Comparison of ENCODE assay signal across 8 mouse cellular contexts in the genomic region with DNA sequence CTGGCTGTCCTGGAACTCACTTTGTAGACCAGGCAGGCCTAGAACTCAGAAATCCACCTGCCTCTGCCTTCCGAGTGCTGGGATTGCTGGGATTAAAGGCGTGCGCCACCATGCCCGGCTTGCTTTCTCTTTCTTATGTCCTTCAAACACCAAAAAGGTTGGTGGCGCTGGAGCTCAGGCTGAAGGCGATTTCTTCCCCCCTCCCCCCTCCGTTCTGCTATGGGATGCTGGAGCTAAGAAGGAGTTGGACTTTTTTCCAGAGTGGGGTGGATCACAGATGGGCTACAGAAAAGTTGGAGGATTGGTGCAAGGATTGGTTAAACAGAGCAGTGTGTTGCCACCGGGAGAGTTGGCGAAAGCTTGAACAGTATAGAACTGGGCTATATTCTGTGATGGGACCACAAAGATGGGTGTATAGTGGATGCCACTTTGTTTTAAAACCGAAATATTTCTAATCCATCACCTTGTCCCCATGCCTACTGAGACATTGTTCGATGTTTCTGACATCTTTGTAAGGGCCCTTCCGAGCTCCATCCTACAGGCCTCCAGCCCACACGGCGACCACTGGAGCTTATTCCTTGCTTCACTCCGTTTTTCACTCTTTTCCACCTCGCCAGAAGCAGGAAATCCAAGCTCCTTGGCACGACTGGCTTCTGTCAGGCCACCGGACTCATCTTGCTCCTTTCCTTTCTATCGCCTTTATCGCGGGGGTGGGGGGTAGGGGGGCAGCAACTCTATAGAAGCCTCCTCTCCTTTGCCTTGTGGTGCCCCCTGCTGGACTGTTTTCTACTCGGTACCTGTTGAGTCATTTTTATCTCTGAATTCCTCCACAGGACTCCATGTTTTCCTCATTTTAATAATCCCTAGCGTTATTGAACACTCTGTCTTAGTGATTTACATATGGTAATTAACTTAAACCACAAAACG. TPM values are rescaled to one million over a fixed set of nuclear protein-coding genes. Genes with fewer than 3 reads are reported as not detected.
DNase-seq lines count a peak whose midpoint lies in the region; ATAC-seq and TF ChIP-seq lines count a peak whose summit lies in the region.

No protein-coding gene starts in this region.

- DNase-seq in layer of hippocampus, adult 11-12 months (ENCODE audit: low spot score) = peak; percentile 61
- DNase-seq in layer of hippocampus, adult 9-11 months = no peak
- peak; percentile 74 for DNase-seq in Muller cell, postnatal 12 days (ENCODE audit: inconsistent ontology term)
- peak; percentile 87 for DNase-seq in embryonic facial prominence, embryonic 11.5 days (ENCODE audit: low spot score)
- DNase-seq in heart, postnatal 4 days = peak; percentile 81
- peak; percentile 58 to 64 for DNase-seq in urinary bladder, postnatal 36 days (ENCODE audit: low spot score in 2 of 2)

- H3K4me2 ChIP-seq in embryonic facial prominence, embryonic 11.5 days (ENCODE audit: low read depth, low read length) = peak overlapping the region; percentile 16; the same call in 1 of the 2 replicates
- H3K4me2 ChIP-seq in liver, embryonic 16.5 days (ENCODE audit: low read depth, low read length) = peak overlapping the region; percentile 37

- no peak for ATAC-seq in embryonic facial prominence, embryonic 11.5 days (replicated peaks; ENCODE audit: insufficient number of reproducible peaks, low FRiP score, low TSS enrichment, low read depth)
- ATAC-seq in liver, embryonic 16.5 days (ENCODE audit: low read depth) = no peak

- no peak overlapping the region for H3K4me3 ChIP-seq in embryonic facial prominence, embryonic 11.5 days (ENCODE audit: low read depth, low read length)
- H3K4me3 ChIP-seq in liver, embryonic 16.5 days (ENCODE audit: low read depth, low read length) = no peak overlapping the region
- H3K4me3 ChIP-seq in olfactory bulb, adult 2 months (ENCODE audit: insufficient read depth, low read depth, low read length) = no peak overlapping the region

- no peaks in the 10 kb centered on the region for H3K4me1 ChIP-seq in embryonic facial prominence, embryonic 11.5 days (ENCODE audit: control insufficient read depth, insufficient read depth, low read length)
- H3K4me1 ChIP-seq in liver, embryonic 16.5 days (ENCODE audit: control insufficient read depth, low read depth, low read length) = peaks cover 4% of the 10 kb centered on the region; the same call in 1 of the 2 replicates
- H3K4me1 ChIP-seq in olfactory bulb, adult 2 months (ENCODE audit: control insufficient read depth, insufficient read depth, low read length) = 0 out of 2 replicates have a peak, but pooled peaks cover 6% of the 10 kb centered on the region

- TF ChIP-seq POLR2A in olfactory bulb, adult 2 months (IDR thresholded peaks at IDR 0.05; ENCODE audit: insufficient read depth, low read depth, low read length) = no peak

- peak; percentile 63 for TF ChIP-seq CTCF in olfactory bulb, adult 2 months (IDR thresholded peaks at IDR 0.05; ENCODE audit: insufficient read depth, low read depth, low read length)

- no peaks in the 10 kb centered on the region for H3K27me3 ChIP-seq in embryonic facial prominence, embryonic 11.5 days (ENCODE audit: control insufficient read depth, insufficient read depth, low read length)
- H3K27me3 ChIP-seq in liver, embryonic 16.5 days (ENCODE audit: control insufficient read depth, insufficient read depth, low read depth, low read length) = no peaks in the 10 kb centered on the region

- no peak overlapping the region for H3K9ac ChIP-seq in embryonic facial prominence, embryonic 11.5 days (replicated peaks; ENCODE audit: low read length)
- no peak overlapping the region for H3K9ac ChIP-seq in liver, embryonic 16.5 days (ENCODE audit: low read depth, low read length)

- WGBS in embryonic facial prominence, embryonic 11.5 days = 46% methylated on average over 24 of the region's 24 CpGs
- 38% methylated on average over 24 of the region's 24 CpGs for WGBS in liver, embryonic 16.5 days (ENCODE audit: insufficient replicate concordance)
- WGBS in olfactory bulb, adult 2 months = 48% methylated on average over 24 of the region's 24 CpGs

- no peaks in the 10 kb centered on the region for H3K36me3 ChIP-seq in embryonic facial prominence, embryonic 11.5 days (replicated peaks; ENCODE audit: control insufficient read depth, insufficient read depth, low read depth, low read length)
- H3K36me3 ChIP-seq in liver, embryonic 16.5 days (ENCODE audit: control insufficient read depth, insufficient read depth) = no peaks in the 10 kb centered on the region

- H3K27ac ChIP-seq in embryonic facial prominence, embryonic 11.5 days (replicated peaks; ENCODE audit: low read depth, low read length) = no peak overlapping the region
- no peak overlapping the region for H3K27ac ChIP-seq in liver, embryonic 16.5 days (ENCODE audit: low read length)
- H3K27ac ChIP-seq in olfactory bulb, adult 2 months (ENCODE audit: insufficient read depth, low read depth, low read length) = no peak overlapping the region

- H3K9me3 ChIP-seq in embryonic facial prominence, embryonic 11.5 days (replicated peaks; ENCODE audit: control insufficient read depth, low read length) = no peaks in the 10 kb centered on the region
- no peaks in the 10 kb centered on the region for H3K9me3 ChIP-seq in liver, embryonic 16.5 days (replicated peaks; ENCODE audit: control insufficient read depth, low read length)

RNA-seq across cellular contexts. Expression of a gene that starts 4.4 kb away (rescaled TPM):
- polyA plus RNA-seq in embryonic facial prominence, embryonic 11.5 days (2014; fragmentation: Nextera tagmentation; extraction: Ambion mirVana) = not detected in 2 replicates
- not detected for total RNA-seq in heart, postnatal 4 days (2021)
- polyA plus RNA-seq in liver, embryonic 16.5 days (2015; fragmentation: Nextera tagmentation; extraction: Ambion mirVana) = 0.21 and 0.27 TPM in 2 replicates
- not detected in 2 replicates for polyA plus RNA-seq in olfactory bulb, adult 2 months (2012; ENCODE audit: insufficient read depth, insufficient read length, low replicate concordance, missing spikeins)

RNA-seq across cellular contexts. Expression of a gene that starts 13.5 kb away (rescaled TPM):
- 54.6 and 61.1 TPM in 2 replicates for polyA plus RNA-seq in embryonic facial prominence, embryonic 11.5 days (2014; fragmentation: Nextera tagmentation; extraction: Ambion mirVana)
- total RNA-seq in heart, postnatal 4 days (2021) = 10 to 100 TPM; 33.3 to 36.9 TPM
- polyA plus RNA-seq in liver, embryonic 16.5 days (2015; fragmentation: Nextera tagmentation; extraction: Ambion mirVana) = 35.2 and 37.0 TPM in 2 replicates
- not detected in 2 replicates for polyA plus RNA-seq in olfactory bulb, adult 2 months (2012; ENCODE audit: insufficient read depth, insufficient read length, low replicate concordance, missing spikeins)

RNA-seq across cellular contexts. Expression of a gene that starts 20.3 kb away (rescaled TPM):
- 41.0 and 43.7 TPM in 2 replicates for polyA plus RNA-seq in embryonic facial prominence, embryonic 11.5 days (2014; fragmentation: Nextera tagmentation; extraction: Ambion mirVana)
- 10 to 100 TPM; 14.0 to 15.7 TPM for total RNA-seq in heart, postnatal 4 days (2021)
- polyA plus RNA-seq in liver, embryonic 16.5 days (2015; fragmentation: Nextera tagmentation; extraction: Ambion mirVana) = 32.7 and 34.6 TPM in 2 replicates
- polyA plus RNA-seq in olfactory bulb, adult 2 months (2012; ENCODE audit: insufficient read depth, insufficient read length, low replicate concordance, missing spikeins) = not detected in 2 replicates

RNA-seq across cellular contexts. Expression of a gene that starts 24.7 kb away (rescaled TPM):
- 2.4 and 2.7 TPM in 2 replicates for polyA plus RNA-seq in embryonic facial prominence, embryonic 11.5 days (2014; fragmentation: Nextera tagmentation; extraction: Ambion mirVana)
- under 1 TPM; 0.56 to 0.69 TPM for total RNA-seq in heart, postnatal 4 days (2021)
- polyA plus RNA-seq in liver, embryonic 16.5 days (2015; fragmentation: Nextera tagmentation; extraction: Ambion mirVana) = 1.6 and 1.7 TPM in 2 replicates
- not detected in 2 replicates for polyA plus RNA-seq in olfactory bulb, adult 2 months (2012; ENCODE audit: insufficient read depth, insufficient read length, low replicate concordance, missing spikeins)

RNA-seq across cellular contexts. Expression of a gene that starts 27.6 kb away (rescaled TPM):
- polyA plus RNA-seq in embryonic facial prominence, embryonic 11.5 days (2014; fragmentation: Nextera tagmentation; extraction: Ambion mirVana) = 0.41 and 0.52 TPM in 2 replicates
- under 1 TPM; 0.74 to 0.97 TPM for total RNA-seq in heart, postnatal 4 days (2021)
- polyA plus RNA-seq in liver, embryonic 16.5 days (2015; fragmentation: Nextera tagmentation; extraction: Ambion mirVana) = 1.3 and 1.7 TPM in 2 replicates
- polyA plus RNA-seq in olfactory bulb, adult 2 months (2012; ENCODE audit: insufficient read depth, insufficient read length, low replicate concordance, missing spikeins) = not detected in 2 replicates

Comparison
In these comparisons a context has a peak if more than half of its experiments do, and no peak if none do; other contexts are left out.
1. RNA of a gene that starts 13.5 kb away (polyA plus RNA-seq): 54.6 to 61.1 TPM in embryonic facial prominence, embryonic 11.5 days and 35.2 to 37.0 TPM in liver, embryonic 16.5 days; not detected in olfactory bulb, adult 2 months; every median in the first group is over 10 times any median in the second.
2. RNA of a gene that starts 20.3 kb away (polyA plus RNA-seq): 41.0 to 43.7 TPM in embryonic facial prominence, embryonic 11.5 days and 32.7 to 34.6 TPM in liver, embryonic 16.5 days; not detected in olfactory bulb, adult 2 months; every median in the first group is over 10 times any median in the second.